Mouse (Mus musculus) G1E (cell line): ENCODE results near the gene Jarid2. TPM values are rescaled to one million over a fixed set of nuclear protein-coding genes. Genes with fewer than 3 reads are reported as not detected.

Experiments used
- ATAC-seq: 2 replicates; pipeline ENCODE4 v1.8.0; 2016; ENCODE audit warnings: mild to moderate bottlenecking; ENCODE audit not compliant: insufficient number of reproducible peaks, poor library complexity, low FRiP score, severe bottlenecking; ENCODE audit errors: extremely low read depth
- DNase-seq: peaks from one replicate; pipeline ENCODE4 v3.0.0; 2012; ENCODE audit warnings: low spot score
- H3K27me3 ChIP-seq: 2 replicates; pipeline ENCODE4 v1.6.1; 2012; ENCODE audit warnings: mild to moderate bottlenecking, low read length, inconsistent platforms; ENCODE audit not compliant: insufficient read depth
- H3K36me3 ChIP-seq: replicated peaks from 2 replicates; pipeline ENCODE3; 2012; ENCODE audit warnings: mild to moderate bottlenecking, inconsistent platforms
- H3K4me1 ChIP-seq: 2 replicates; pipeline ENCODE4 v1.6.1; 2012; ENCODE audit warnings: low read depth, low read length, inconsistent platforms, mixed read lengths; ENCODE audit not compliant: insufficient read depth
- H3K4me3 ChIP-seq: 2 replicates; pipeline ENCODE4 v1.5.1; 2012; ENCODE audit warnings: low read depth, mild to moderate bottlenecking, inconsistent platforms, low read length, moderate library complexity, mixed read lengths
- H3K9me3 ChIP-seq: replicated peaks from 2 replicates; pipeline ENCODE4 v1.6.1; 2012; ENCODE audit warnings: inconsistent platforms
- CTCF ChIP-seq: IDR thresholded peaks from 2 replicates; pipeline ENCODE4 v1.5.1; 2012; ENCODE audit warnings: low read depth, low read length, inconsistent platforms, mixed read lengths
- GATA1 ChIP-seq: IDR thresholded peaks from 2 replicates; pipeline ENCODE4 v1.6.1; 2012; ENCODE audit warnings: borderline replicate concordance, low read length, inconsistent platforms, mixed read lengths
- GATA2 ChIP-seq: IDR thresholded peaks from 2 replicates; pipeline ENCODE4 v1.6.1; 2012; ENCODE audit warnings: low read depth, low read length, inconsistent platforms, borderline replicate concordance
- POLR2AphosphoS5 ChIP-seq: IDR thresholded peaks from 2 replicates; pipeline ENCODE4 v1.6.1; 2012; ENCODE audit warnings: low read depth, low read length, inconsistent platforms; ENCODE audit not compliant: insufficient replicate concordance
- TAL1 ChIP-seq: conservative IDR thresholded peaks from 2 replicates; pipeline ENCODE4 v1.6.1; 2012; ENCODE audit warnings: low read depth, low read length, inconsistent platforms, mixed read lengths
- polyA plus RNA-seq: library from polyadenylated mRNA; stranded (reverse); fragments of >175 nt; gene quantifications from 2 replicates; pipeline ENCODE4 v1.2.3, GENCODE M21; 2012
- total RNA-seq, 2 experiments: library from RNA; stranded (forward) in 1 of 2; stranded (reverse) in 1 of 2; fragments of 200-1000 nt in 1 of 2; fragments of >200 nt in 1 of 2; fragmentation: Nextera tagmentation in 1 of 2; gene quantifications; 2 replicates each; pipeline ENCODE4 v1.2.3; 2014 to 2017

Gene Jarid2
- total and polyA plus RNA-seq, 3 experiments = 29.9 to 93.6 (median 42.3) TPM

DNA sequence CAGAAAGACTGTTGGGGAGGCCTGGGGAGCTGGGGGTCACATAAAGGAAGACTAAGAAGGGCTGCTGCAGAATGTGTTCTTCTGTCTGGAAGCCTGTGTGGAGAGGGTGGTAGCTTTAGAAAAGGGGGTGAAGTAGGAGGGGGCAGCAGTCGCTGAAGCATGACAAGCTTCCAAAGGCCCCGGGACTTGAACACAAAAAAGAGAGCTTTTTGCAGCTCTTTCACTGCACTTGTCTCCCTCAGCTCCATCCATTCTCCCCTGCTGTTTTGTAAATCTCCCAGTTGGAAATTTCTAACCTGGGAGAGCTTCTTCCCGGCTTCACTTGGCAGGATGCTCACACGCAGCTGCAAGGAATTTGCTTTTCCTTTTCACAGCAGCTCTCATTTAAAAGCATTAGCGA, 26.2 kb downstream of the Jarid2 start:
- ATAC-seq = no peak
- TF ChIP-seq CTCF (no peak), GATA2 (no peak), POLR2AphosphoS5 (no peak), GATA1 (no peak), TAL1 (no peak)
- no peak for DNase-seq
- H3K4me1 ChIP-seq = peaks cover 2% of the 10 kb centered on the region; the same call in 1 of the 2 replicates
- H3K4me3 ChIP-seq = no peak overlapping the region
- peaks cover 42% of the 10 kb centered on the region for H3K36me3 ChIP-seq
- H3K27me3 ChIP-seq = no peaks in the 10 kb centered on the region
- no peaks in the 10 kb centered on the region for H3K9me3 ChIP-seq

GRCm38 (mm10) chr13:44758750-44759149, 29.5 kb downstream of the Jarid2 start:
- no peaks in the 10 kb centered on the region for H3K9me3 ChIP-seq
- H3K4me1 ChIP-seq = peaks cover 8% of the 10 kb centered on the region; the same call in 1 of the 2 replicates
- TF ChIP-seq GATA1 = no peak
- no peak for TF ChIP-seq TAL1
- no peak for TF ChIP-seq GATA2
- TF ChIP-seq CTCF = no peak
- TF ChIP-seq POLR2AphosphoS5 = no peak
- ATAC-seq (no peak), DNase-seq (no peak)
- H3K36me3 ChIP-seq = peaks cover 44% of the 10 kb centered on the region
- H3K4me3 ChIP-seq = no peak overlapping the region
- no peaks in the 10 kb centered on the region for H3K27me3 ChIP-seq

DNA sequence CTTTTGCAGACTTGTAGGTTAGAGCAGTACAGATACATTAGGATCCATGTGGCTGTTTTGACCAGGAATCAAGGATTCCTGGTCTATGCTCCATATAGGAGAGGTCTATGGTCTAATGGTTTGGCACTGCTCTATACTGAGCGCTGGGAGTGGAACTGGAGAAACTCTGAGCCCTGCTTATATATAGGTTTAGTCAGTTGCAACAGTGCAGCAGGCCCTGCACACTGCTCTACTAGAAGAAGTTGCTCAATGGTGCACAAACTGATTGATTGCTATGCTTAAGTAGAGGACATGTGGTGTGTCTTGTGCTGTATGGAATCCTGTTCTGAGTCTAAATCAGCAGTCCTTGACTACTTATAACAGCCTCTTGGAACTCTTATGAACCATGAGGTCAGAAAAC, 31.5 kb downstream of the Jarid2 start:
- H3K27me3 ChIP-seq = no peaks in the 10 kb centered on the region
- TF ChIP-seq TAL1 (no peak), CTCF (no peak)
- DNase-seq = no peak
- peaks cover 8% of the 10 kb centered on the region; the same call in 1 of the 2 replicates for H3K4me1 ChIP-seq
- H3K36me3 ChIP-seq = peaks cover 43% of the 10 kb centered on the region
- H3K4me3 ChIP-seq = no peak overlapping the region
- no peak for ATAC-seq
- no peaks in the 10 kb centered on the region for H3K9me3 ChIP-seq

DNA sequence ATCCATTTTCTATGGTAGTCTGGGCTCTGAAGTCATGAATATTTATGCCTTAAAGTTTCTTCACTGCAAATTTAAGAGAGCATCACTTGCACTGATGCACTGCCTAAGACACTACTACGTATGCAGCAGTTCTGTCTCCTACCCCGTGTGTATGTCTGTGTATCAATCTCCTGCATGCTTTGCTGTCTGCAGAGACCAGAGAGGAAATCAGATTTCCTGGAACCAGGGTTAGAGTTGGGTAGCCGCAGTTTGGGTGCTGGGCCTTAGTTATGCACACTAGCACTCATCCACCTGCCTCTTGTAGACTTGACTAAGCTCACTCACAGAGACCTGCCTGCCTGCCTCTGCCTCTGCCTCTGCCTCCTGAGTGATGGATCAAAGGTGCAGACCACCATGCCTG, 33.8 kb downstream of the Jarid2 start:
- DNase-seq (no peak), ATAC-seq (no peak)
- H3K4me1 ChIP-seq = peaks cover 8% of the 10 kb centered on the region; the same call in 1 of the 2 replicates
- no peaks in the 10 kb centered on the region for H3K9me3 ChIP-seq
- no peak overlapping the region for H3K4me3 ChIP-seq
- H3K27me3 ChIP-seq = no peaks in the 10 kb centered on the region
- TF ChIP-seq CTCF = no peak
- no peak for TF ChIP-seq GATA1
- no peak for TF ChIP-seq TAL1
- TF ChIP-seq POLR2AphosphoS5 = no peak
- no peak for TF ChIP-seq GATA2
- H3K36me3 ChIP-seq = peaks cover 55% of the 10 kb centered on the region

DNA sequence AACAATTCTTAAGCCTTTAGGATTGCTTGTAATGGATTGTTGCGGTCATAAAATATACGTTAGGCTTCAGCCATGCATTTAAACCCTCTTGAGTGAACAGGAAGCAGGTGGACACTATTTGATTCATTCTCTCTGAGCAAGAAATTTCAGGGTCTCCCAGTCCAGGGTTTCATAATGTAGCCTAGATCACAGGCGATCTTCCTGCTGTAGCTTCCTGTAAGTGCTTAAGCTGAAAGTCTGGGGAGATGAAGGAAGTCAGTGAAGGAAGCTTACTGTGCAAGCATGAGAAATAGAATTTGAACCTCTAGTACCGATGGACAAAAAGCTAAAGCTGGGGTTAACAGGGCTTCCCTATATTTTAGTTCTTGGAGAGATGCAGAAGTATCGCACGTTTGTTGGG, 38.5 kb downstream of the Jarid2 start:
- DNase-seq (no peak), ATAC-seq (no peak)
- H3K4me3 ChIP-seq = no peak overlapping the region
- no peak for TF ChIP-seq POLR2AphosphoS5
- TF ChIP-seq GATA1 = no peak
- TF ChIP-seq TAL1 = no peak
- TF ChIP-seq CTCF = no peak
- no peak for TF ChIP-seq GATA2
- no peaks in the 10 kb centered on the region for H3K27me3 ChIP-seq
- peaks cover 42% of the 10 kb centered on the region for H3K36me3 ChIP-seq
- no peaks in the 10 kb centered on the region for H3K9me3 ChIP-seq
- peaks cover 5% of the 10 kb centered on the region for H3K4me1 ChIP-seq

GRCm38 (mm10) chr13:44770808-44771605, 41.7 kb downstream of the Jarid2 start:
- Histone ChIP-seq H3K36me3 (peaks cover 46% of the 10 kb centered on the region), H3K4me1 (peaks cover 6% of the 10 kb centered on the region), H3K27me3 (no peaks in the 10 kb centered on the region), H3K4me3 (no peak overlapping the region), H3K9me3 (no peaks in the 10 kb centered on the region)
- no peak for ATAC-seq
- no peak for DNase-seq
- TF ChIP-seq GATA2 = no peak
- TF ChIP-seq TAL1 = no peak
- no peak for TF ChIP-seq POLR2AphosphoS5
- no peak for TF ChIP-seq GATA1
- TF ChIP-seq CTCF = no peak
